Mouse (Mus musculus) large intestine, adult 2 months (tissue): ENCODE measurements around the gene Gls2. TPM values are rescaled to one million over a fixed set of nuclear protein-coding genes. Genes with fewer than 3 reads are reported as not detected.

Experiments used
- polyA plus RNA-seq: library from polyadenylated mRNA; depleted of rRNA; stranded (reverse); fragments of >200 nt; gene quantifications from 2 replicates; pipeline ENCODE4 v1.2.3, GENCODE M21; 2012; rRNA removed

Gene Gls2
- polyA plus RNA-seq, 1 experiment: 2.0 TPM

Other genes starting within 250 kb of the Gls2 start
- 3.7 and 60.7 TPM in 2 replicates for gene Hsd17b6, start 186.8 kb upstream of the Gls2 start, polyA plus RNA-seq
- gene Prim1, start 179.3 kb upstream of the Gls2 start, polyA plus RNA-seq: 6.6 and 8.8 TPM in 2 replicates
- 170 and 205 TPM in 2 replicates for gene Naca, start 158.9 kb upstream of the Gls2 start, polyA plus RNA-seq
- 23.0 and 23.4 TPM in 2 replicates for gene Ptges3, start 135.5 kb upstream of the Gls2 start, polyA plus RNA-seq
- gene Atp5b, start 111.2 kb upstream of the Gls2 start, polyA plus RNA-seq: 3,352 and 4,281 TPM in 2 replicates
- gene Baz2a, start 102.9 kb upstream of the Gls2 start, polyA plus RNA-seq: 22.7 and 36.6 TPM in 2 replicates
- 33.1 and 43.2 TPM in 2 replicates for gene Rbms2, start 14.2 kb upstream of the Gls2 start, polyA plus RNA-seq
- 17.7 and 20.9 TPM in 2 replicates for gene Spryd4, start 17.4 kb downstream of the Gls2 start, polyA plus RNA-seq
- gene Mip, start 31.4 kb downstream of the Gls2 start, polyA plus RNA-seq: not detected in 2 replicates
- gene Timeless, start 37.6 kb downstream of the Gls2 start, polyA plus RNA-seq: 5.7 TPM in 2 replicates
- 0.11 and 0.12 TPM in 2 replicates for gene Apon, start 59.6 kb downstream of the Gls2 start, polyA plus RNA-seq
- gene Apof, start 74.2 kb downstream of the Gls2 start, polyA plus RNA-seq: 0.08 and 0.16 TPM in 2 replicates
- gene Stat2, start 76.1 kb downstream of the Gls2 start, polyA plus RNA-seq: 18.9 and 36.4 TPM in 2 replicates
- gene Il23a, start 104.3 kb downstream of the Gls2 start, polyA plus RNA-seq: 0.12 TPM in 1 of 2 replicates, not detected in the other
- 16.7 and 28.0 TPM in 2 replicates for gene Pan2, start 108.9 kb downstream of the Gls2 start, polyA plus RNA-seq
- gene Cnpy2, start 128.0 kb downstream of the Gls2 start, polyA plus RNA-seq: 77.0 and 89.7 TPM in 2 replicates
- 361 and 585 TPM in 2 replicates for gene Cs, start 143.3 kb downstream of the Gls2 start, polyA plus RNA-seq
- 22.0 and 27.1 TPM in 2 replicates for gene Coq10a, start 174.5 kb downstream of the Gls2 start, polyA plus RNA-seq
- gene Ankrd52, start 182.7 kb downstream of the Gls2 start, polyA plus RNA-seq: 17.6 and 22.9 TPM in 2 replicates
- 209 and 267 TPM in 2 replicates for gene Slc39a5, start 206.8 kb downstream of the Gls2 start, polyA plus RNA-seq
- gene Nabp2, start 217.0 kb downstream of the Gls2 start, polyA plus RNA-seq: 35.6 and 39.4 TPM in 2 replicates
- gene Rnf41, start 217.2 kb downstream of the Gls2 start, polyA plus RNA-seq: 18.3 and 20.4 TPM in 2 replicates